Mouse (Mus musculus) CD4-positive, CD25-positive, alpha-beta regulatory T cell, adult 2 months (primary cell): Measurements from ENCODE around the gene Smad9.

ENCODE experiments used
- DNase-seq: peaks from one replicate; pipeline ENCODE4 v3.0.0-alpha.2; 2012; ENCODE audit warnings: low read depth, low spot score

Gene Smad9

GRCm38 (mm10) chr3:54807666-54808217 lies 52.4 kb downstream of the Smad9 start, which contains the start of gene Rfxap:
Rfxap (minus strand) TSS chr3:54807791.
- peak; percentile 99 for DNase-seq

- DNase-seq: peak; percentile 64
Observed at GRCm38 (mm10) chr3:54809111-54809510, 53.7 kb downstream of the Smad9 start.

GRCm38 (mm10) chr3:54811616-54812015 lies 56.2 kb downstream of the Smad9 start:
- peak; percentile 31 for DNase-seq

GRCm38 (mm10) chr3:54813418-54813988 lies 58.1 kb downstream of the Smad9 start:
- no peak for DNase-seq

GRCm38 (mm10) chr3:54814622-54815021 lies 59.2 kb downstream of the Smad9 start:
- DNase-seq: no peak

- peak; percentile 73 for DNase-seq
Observed at GRCm38 (mm10) chr3:54815292-54815691, 59.9 kb downstream of the Smad9 start.

- DNase-seq: no peak
Observed at GRCm38 (mm10) chr3:54822526-54822925, 67.1 kb downstream of the Smad9 start.

- DNase-seq: no peak
Observed at GRCm38 (mm10) chr3:54832491-54832890, 77.1 kb downstream of the Smad9 start.

- DNase-seq: no peak
Observed at GRCm38 (mm10) chr3:54835421-54835820, 80.0 kb downstream of the Smad9 start.
